Mouse (Mus musculus): ENCODE data around the gene Mgll.

Gene Mgll

GRCm38 (mm10) chr6:88832663-88833062 is 108.5 kb downstream of the Mgll start:
- DNase-seq, result no peak

GRCm38 (mm10) chr6:88833340-88834140 is 109.3 kb downstream of the Mgll start:
- DNase-seq, result no peak

GRCm38 (mm10) chr6:88835047-88835446 is 110.8 kb downstream of the Mgll start:
- DNase-seq, result no peak

- no peak for DNase-seq
These were observed 112.1 kb downstream of the Mgll start for GRCm38 (mm10) chr6:88836178-88836819.

GRCm38 (mm10) chr6:88837999-88838398 is 113.8 kb downstream of the Mgll start:
- no peak for DNase-seq

- DNase-seq, result no peak
These were observed 114.4 kb downstream of the Mgll start for GRCm38 (mm10) chr6:88838613-88839012.

- DNase-seq, result no peak
These were observed 115.1 kb downstream of the Mgll start for GRCm38 (mm10) chr6:88839135-88839970.

GRCm38 (mm10) chr6:88840211-88840610 is 116.0 kb downstream of the Mgll start:
- no peak for DNase-seq

- no peak for DNase-seq
These were observed 116.7 kb downstream of the Mgll start for GRCm38 (mm10) chr6:88840791-88841513.

GRCm38 (mm10) chr6:88841514-88841780 is 117.2 kb downstream of the Mgll start:
- DNase-seq, result no peak

- DNase-seq, result peak; percentile 100
These were observed 117.8 kb downstream of the Mgll start, which contains the start of gene Abtb1 for GRCm38 (mm10) chr6:88841781-88842689. Gene Abtb1 (minus strand): TSS chr6:88841984.

- peak; percentile 62 for DNase-seq
These were observed 118.5 kb downstream of the Mgll start for GRCm38 (mm10) chr6:88842731-88843151.

- no peak for DNase-seq
These were observed 119.0 kb downstream of the Mgll start for GRCm38 (mm10) chr6:88843241-88843640.

GRCm38 (mm10) chr6:88843781-88844725 is 119.8 kb downstream of the Mgll start:
- DNase-seq, result no peak

- DNase-seq, result no peak
These were observed 120.8 kb downstream of the Mgll start for GRCm38 (mm10) chr6:88844901-88845565.

GRCm38 (mm10) chr6:88847571-88847970 is 123.4 kb downstream of the Mgll start:
- no peak for DNase-seq

GRCm38 (mm10) chr6:88849270-88849669 is 125.1 kb downstream of the Mgll start:
- DNase-seq, result no peak

- DNase-seq, result no peak
These were observed 125.8 kb downstream of the Mgll start for GRCm38 (mm10) chr6:88850034-88850433.

GRCm38 (mm10) chr6:88854509-88854908 is 130.3 kb downstream of the Mgll start:
- DNase-seq, result no peak

- peak; percentile 86 for DNase-seq
These were observed 131.4 kb downstream of the Mgll start for GRCm38 (mm10) chr6:88855636-88856035.
